Mouse (Mus musculus) mammary gland, adult 2 months (tissue): ENCODE results near the gene Gm3012. TPM values are rescaled to one million over a fixed set of nuclear protein-coding genes. Genes with fewer than 3 reads are reported as not detected.

ENCODE experiments used
- polyA plus RNA-seq: library from polyadenylated mRNA; depleted of rRNA; stranded (reverse); fragments of >200 nt; gene quantifications from 2 replicates; pipeline ENCODE4 v1.2.3, GENCODE M21; 2012; ENCODE audit warnings: low replicate concordance; rRNA removed

Gene Gm3012
- polyA plus RNA-seq = not detected in 2 replicates

DNA sequence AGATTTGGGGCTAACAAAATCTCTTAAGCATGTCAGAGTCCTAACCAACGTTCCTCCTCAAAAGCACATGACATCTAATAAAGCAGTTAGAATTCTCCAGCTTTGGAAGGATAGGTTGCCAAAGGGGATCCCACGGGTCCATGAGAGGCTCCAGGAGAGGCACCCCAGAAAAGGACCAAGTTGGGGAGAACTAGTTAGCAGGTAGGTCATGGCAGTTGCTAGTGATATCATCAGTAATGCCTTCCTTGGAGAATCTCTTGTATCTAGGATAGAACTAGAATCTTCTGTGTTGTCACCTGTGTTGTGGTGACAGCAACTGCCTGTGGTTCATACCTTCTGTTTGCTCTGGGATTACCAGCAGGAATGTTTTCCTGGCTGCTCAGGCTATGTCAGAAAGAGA is at the start of gene Gm3012:
Gene Gm3012, plus strand, starts transcription at position 301 of the 400 bp plus-strand sequence.

DNA sequence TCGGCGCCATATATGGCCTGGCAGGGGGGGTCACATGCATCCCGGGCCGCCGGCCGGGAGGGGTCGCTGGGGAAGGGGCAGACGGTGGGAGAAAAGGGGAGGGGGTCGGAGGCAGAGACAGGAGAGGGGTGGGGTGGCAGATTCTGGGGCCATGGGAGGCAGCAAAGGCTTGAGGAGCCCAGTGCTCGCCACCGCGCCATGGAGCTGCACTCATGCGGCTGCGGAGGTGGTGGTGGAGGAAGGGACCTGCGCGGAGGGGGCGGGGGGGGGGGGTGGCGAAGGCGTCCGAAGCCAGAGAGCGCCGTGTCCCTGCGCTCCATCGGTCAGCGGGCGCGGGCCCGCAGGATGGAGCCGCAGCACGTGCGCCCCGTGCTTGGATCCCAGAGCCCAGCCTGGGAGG is 17.4 kb downstream of the Gm3012 start, which contains the start of gene Gm3020:
Gene Gm3020, plus strand, starts transcription at position 301 of the 400 bp plus-strand sequence.

DNA sequence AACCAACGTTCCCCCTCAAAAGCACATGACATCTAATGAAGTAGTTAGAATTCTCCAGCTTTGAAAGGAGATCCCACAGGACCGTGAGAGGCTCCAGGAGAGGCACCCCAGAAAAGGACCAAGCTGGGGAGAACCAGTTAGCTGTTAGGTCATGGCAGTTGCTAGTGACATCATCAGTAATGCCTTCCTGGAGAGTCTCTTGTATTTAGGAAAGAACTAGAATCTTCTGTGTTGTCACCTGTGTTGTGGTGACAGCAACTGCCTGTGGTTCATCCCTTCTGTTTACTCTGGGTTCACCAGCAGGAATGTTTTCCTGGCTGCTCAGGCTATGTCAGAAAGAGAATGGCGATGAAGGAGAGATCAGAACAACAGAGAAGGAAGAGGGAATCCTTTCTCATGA is 54.2 kb downstream of the Gm3012 start, which contains the start of gene Gm3043:
Gene Gm3043, plus strand, starts transcription at position 301 of the 400 bp plus-strand sequence.

Other genes starting within 250 kb of the Gm3012 start
- gene Gm10413, start 239.4 kb upstream of the Gm3012 start, polyA plus RNA-seq = not detected in 2 replicates
- 0.08 TPM in 1 of 2 replicates, not detected in the other for gene Gm10409, start 221.9 kb upstream of the Gm3012 start, polyA plus RNA-seq
- gene Gm3005, start 206.4 kb upstream of the Gm3012 start, polyA plus RNA-seq = 0.75 TPM in 1 of 2 replicates, not detected in the other
- gene Gm10408, start 185.1 kb upstream of the Gm3012 start, polyA plus RNA-seq = not detected in 2 replicates
- gene Gm3020, start 17.5 kb downstream of the Gm3012 start, polyA plus RNA-seq = 0.08 TPM in 1 of 2 replicates, not detected in the other
- gene Gm3043, start 54.3 kb downstream of the Gm3012 start, polyA plus RNA-seq = not detected in 2 replicates
- 0.55 TPM in 1 of 2 replicates, not detected in the other for gene Gm3002, start 175.6 kb downstream of the Gm3012 start, polyA plus RNA-seq
- gene Gm3033, start 211.7 kb downstream of the Gm3012 start, polyA plus RNA-seq = not detected in 2 replicates
- gene Gm2916, start 249.7 kb downstream of the Gm3012 start, polyA plus RNA-seq = not detected in 2 replicates